Mouse (Mus musculus): Measurements from ENCODE around the gene Rps6kc1. TPM values are rescaled to one million over a fixed set of nuclear protein-coding genes. Genes with fewer than 3 reads are reported as not detected.

The Rps6kc1 gene
- total and polyA plus RNA-seq, 2 experiments from 2014 or later = 26.1 to 42.8 TPM

- H3K4me1 ChIP-seq (ENCODE audit: insufficient read depth) = no peaks in the 10 kb centered on the region
- no peaks in the 10 kb centered on the region for H3K27me3 ChIP-seq (ENCODE audit: insufficient read depth, low read length)
- no peaks in the 10 kb centered on the region for H3K36me3 ChIP-seq (ENCODE audit: insufficient read depth)
- H3K9me3 ChIP-seq (ENCODE audit: low read length) = no peaks in the 10 kb centered on the region
- no peak overlapping the region for H3K4me2 ChIP-seq (ENCODE audit: low read depth)
- H3K9ac ChIP-seq = no peak overlapping the region
- DNase-seq (no peak), ATAC-seq (no peak)
- 77% methylated on average over 8 of the region's 8 CpGs for WGBS
- no peak overlapping the region for H3K27ac ChIP-seq (ENCODE audit: low read depth, low read length)
- no peak for TF ChIP-seq CTCF (IDR thresholded peaks at IDR 0.05; ENCODE audit: low read depth)
- H3K4me3 ChIP-seq (ENCODE audit: low read depth, low read length) = no peak overlapping the region
Observed at GRCm38 (mm10) chr1:190757899-190758298, 153.7 kb downstream of the Rps6kc1 start.

GRCm38 (mm10) chr1:190751794-190752570 is 159.6 kb downstream of the Rps6kc1 start:
- Histone ChIP-seq H3K36me3 (ENCODE audit: insufficient read depth) (no peaks in the 10 kb centered on the region), H3K9ac (no peak overlapping the region), H3K4me2 (ENCODE audit: low read depth) (no peak overlapping the region), H3K9me3 (ENCODE audit: low read length) (no peaks in the 10 kb centered on the region), H3K4me1 (ENCODE audit: insufficient read depth) (no peaks in the 10 kb centered on the region), H3K4me3 (ENCODE audit: low read depth, low read length) (no peak overlapping the region), H3K27me3 (ENCODE audit: insufficient read depth, low read length) (no peaks in the 10 kb centered on the region), H3K27ac (ENCODE audit: low read depth, low read length) (no peak overlapping the region)
- ATAC-seq (no peak), DNase-seq (no peak)
- TF ChIP-seq CTCF (IDR thresholded peaks at IDR 0.05; ENCODE audit: low read depth) = no peak
- 19% methylated on average over 8 of the region's 8 CpGs for WGBS

- no peak overlapping the region for H3K4me2 ChIP-seq (ENCODE audit: low read depth)
- WGBS = 92% methylated on average over 10 of the region's 10 CpGs
- H3K4me3 ChIP-seq (ENCODE audit: low read depth, low read length) = no peak overlapping the region
- no peaks in the 10 kb centered on the region for H3K27me3 ChIP-seq (ENCODE audit: insufficient read depth, low read length)
- ATAC-seq = no peak
- H3K36me3 ChIP-seq (ENCODE audit: insufficient read depth) = no peaks in the 10 kb centered on the region
- no peak overlapping the region for H3K27ac ChIP-seq (ENCODE audit: low read depth, low read length)
- H3K9me3 ChIP-seq (ENCODE audit: low read length) = no peaks in the 10 kb centered on the region
- H3K9ac ChIP-seq = no peak overlapping the region
- no peaks in the 10 kb centered on the region for H3K4me1 ChIP-seq (ENCODE audit: insufficient read depth)
- DNase-seq = no peak
- no peak for TF ChIP-seq CTCF (IDR thresholded peaks at IDR 0.05; ENCODE audit: low read depth)
Observed at GRCm38 (mm10) chr1:190748937-190749336, 162.6 kb downstream of the Rps6kc1 start.

- Histone ChIP-seq H3K4me1 (ENCODE audit: insufficient read depth) (no peaks in the 10 kb centered on the region), H3K4me2 (ENCODE audit: low read depth) (no peak overlapping the region), H3K9ac (no peak overlapping the region), H3K36me3 (ENCODE audit: insufficient read depth) (no peaks in the 10 kb centered on the region), H3K27me3 (ENCODE audit: insufficient read depth, low read length) (no peaks in the 10 kb centered on the region), H3K9me3 (ENCODE audit: low read length) (no peaks in the 10 kb centered on the region), H3K4me3 (ENCODE audit: low read depth, low read length) (no peak overlapping the region), H3K27ac (ENCODE audit: low read depth, low read length) (no peak overlapping the region)
- TF ChIP-seq CTCF (IDR thresholded peaks at IDR 0.05; ENCODE audit: low read depth) = no peak
- WGBS = 68% methylated on average over 5 of the region's 5 CpGs
- ATAC-seq (no peak), DNase-seq (no peak)
Observed at GRCm38 (mm10) chr1:190741421-190741820, 170.1 kb downstream of the Rps6kc1 start.

GRCm38 (mm10) chr1:190732803-190733202 is 178.8 kb downstream of the Rps6kc1 start:
- no peaks in the 10 kb centered on the region for H3K9me3 ChIP-seq (ENCODE audit: low read length)
- H3K4me2 ChIP-seq (ENCODE audit: low read depth) = no peak overlapping the region
- no peak for DNase-seq
- H3K4me1 ChIP-seq (ENCODE audit: insufficient read depth) = peaks cover 17% of the 10 kb centered on the region; the same call in 1 of the 2 replicates
- no peaks in the 10 kb centered on the region for H3K36me3 ChIP-seq (ENCODE audit: insufficient read depth)
- ATAC-seq = no peak
- H3K27me3 ChIP-seq (ENCODE audit: insufficient read depth, low read length) = no peaks in the 10 kb centered on the region
- no peak overlapping the region for H3K4me3 ChIP-seq (ENCODE audit: low read depth, low read length)
- H3K27ac ChIP-seq (ENCODE audit: low read depth, low read length) = no peak overlapping the region
- no peak for TF ChIP-seq CTCF (IDR thresholded peaks at IDR 0.05; ENCODE audit: low read depth)
- H3K9ac ChIP-seq = no peak overlapping the region
- WGBS = 83% methylated on average over 6 of the region's 6 CpGs

- DNase-seq = peak; percentile 62
- Histone ChIP-seq H3K27ac (ENCODE audit: low read depth, low read length) (peak overlapping the region; percentile 72), H3K9ac (peak overlapping the region; percentile 14; the same call in 1 of the 2 replicates), H3K4me2 (ENCODE audit: low read depth) (no peak overlapping the region), H3K4me3 (ENCODE audit: low read depth, low read length) (no peak overlapping the region), H3K36me3 (ENCODE audit: insufficient read depth) (no peaks in the 10 kb centered on the region), H3K4me1 (ENCODE audit: insufficient read depth) (peaks cover 17% of the 10 kb centered on the region; the same call in 1 of the 2 replicates), H3K9me3 (ENCODE audit: low read length) (no peaks in the 10 kb centered on the region), H3K27me3 (ENCODE audit: insufficient read depth, low read length) (no peaks in the 10 kb centered on the region; the same call in 1 of the 2 replicates)
- no peak for TF ChIP-seq CTCF (IDR thresholded peaks at IDR 0.05; ENCODE audit: low read depth)
- ATAC-seq = peak; percentile 74
- 22% methylated on average over 7 of the region's 7 CpGs for WGBS
Observed at GRCm38 (mm10) chr1:190729516-190730088, 182.0 kb downstream of the Rps6kc1 start.

GRCm38 (mm10) chr1:190728111-190728651 is 183.4 kb downstream of the Rps6kc1 start:
- H3K27ac ChIP-seq (ENCODE audit: low read depth, low read length) = peak overlapping the region; percentile 72; the same call in 1 of the 2 replicates
- 28% methylated on average over 4 of the region's 4 CpGs for WGBS
- no peaks in the 10 kb centered on the region for H3K36me3 ChIP-seq (ENCODE audit: insufficient read depth)
- H3K27me3 ChIP-seq (ENCODE audit: insufficient read depth, low read length) = no peaks in the 10 kb centered on the region; the same call in 1 of the 2 replicates
- H3K9me3 ChIP-seq (ENCODE audit: low read length) = no peaks in the 10 kb centered on the region
- peak; percentile 54 for ATAC-seq
- no peak for TF ChIP-seq CTCF (IDR thresholded peaks at IDR 0.05; ENCODE audit: low read depth)
- no peak overlapping the region for H3K4me2 ChIP-seq (ENCODE audit: low read depth)
- DNase-seq = peak; percentile 70
- H3K4me3 ChIP-seq (ENCODE audit: low read depth, low read length) = no peak overlapping the region
- H3K9ac ChIP-seq = no peak overlapping the region
- H3K4me1 ChIP-seq (ENCODE audit: insufficient read depth) = peaks cover 17% of the 10 kb centered on the region; the same call in 1 of the 2 replicates
